Mouse (Mus musculus) adrenal gland, postnatal 36 days (tissue): ENCODE measurements around the gene Mfsd12. TPM values are rescaled to one million over a fixed set of nuclear protein-coding genes. Genes with fewer than 3 reads are reported as not detected.

Source experiments
- DNase-seq, 2 experiments: peaks; one replicate each; pipeline ENCODE4 v3.0.0; 2021; ENCODE audit warnings: mixed read lengths in 1 of 2
- total RNA-seq, 2 experiments: library from RNA; stranded (reverse); gene quantifications; 2 replicates each; pipeline ENCODE4 v1.2.3; 2021

The Mfsd12 gene
- total RNA-seq, 2 experiments from 2014 or later: 16.7 to 22.7 TPM

DNA sequence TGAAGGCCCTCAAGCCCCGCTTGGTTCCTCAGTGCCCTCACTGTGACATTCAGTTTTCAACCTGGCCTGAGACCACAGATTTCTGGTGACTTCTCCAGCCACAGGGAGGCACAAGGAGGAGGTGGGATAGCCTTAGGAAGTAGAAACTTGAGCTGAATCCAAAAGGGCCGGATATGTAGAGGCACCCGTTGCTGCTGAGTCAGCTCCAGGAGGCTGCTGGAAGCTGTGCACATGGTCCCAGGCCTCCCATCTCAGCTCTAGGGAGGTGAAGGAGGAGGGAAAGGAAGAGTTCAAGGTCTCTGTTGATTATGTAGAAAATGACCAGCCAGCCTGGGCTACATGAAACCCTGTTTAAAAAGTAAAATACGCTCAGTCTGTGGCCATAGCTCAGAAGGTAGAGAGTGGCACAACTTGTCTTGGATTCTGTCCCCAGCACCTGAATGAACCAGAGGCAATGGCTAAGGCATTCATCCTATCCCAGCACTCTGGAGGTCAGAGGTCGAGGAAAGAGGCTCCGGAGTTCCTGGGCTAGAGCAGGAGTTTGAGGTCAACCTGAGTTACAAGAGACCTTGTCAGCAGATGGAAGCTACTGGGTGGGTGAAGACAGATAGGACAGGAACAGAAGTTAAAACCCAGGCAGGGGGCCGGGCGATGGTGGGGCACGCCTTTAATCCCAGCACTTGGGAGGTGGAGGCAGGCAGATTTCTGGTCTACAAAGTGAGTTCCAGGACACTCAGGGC lies 2.4 kb upstream of the Mfsd12 start:
- DNase-seq: no peak

DNA sequence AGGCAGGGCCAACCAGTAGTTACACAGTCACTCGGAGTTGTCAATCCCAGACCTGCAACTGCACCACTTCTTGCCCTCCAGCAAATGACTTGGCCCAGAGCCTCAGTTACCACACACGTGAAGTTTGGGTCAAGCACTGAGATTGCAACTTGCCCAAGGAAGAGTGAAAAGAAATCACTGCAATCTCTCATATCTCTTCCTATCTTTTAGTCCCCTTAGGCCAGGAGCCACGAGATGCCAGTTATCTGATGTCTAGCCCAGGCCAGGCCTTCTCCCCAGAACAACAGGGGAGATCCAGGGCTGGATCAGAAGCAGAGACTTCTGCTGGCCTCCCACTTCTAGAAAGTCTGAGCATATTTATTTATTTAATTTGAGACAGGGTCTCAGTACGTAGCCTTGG lies 1.8 kb upstream of the Mfsd12 start:
- DNase-seq: no peak

DNA sequence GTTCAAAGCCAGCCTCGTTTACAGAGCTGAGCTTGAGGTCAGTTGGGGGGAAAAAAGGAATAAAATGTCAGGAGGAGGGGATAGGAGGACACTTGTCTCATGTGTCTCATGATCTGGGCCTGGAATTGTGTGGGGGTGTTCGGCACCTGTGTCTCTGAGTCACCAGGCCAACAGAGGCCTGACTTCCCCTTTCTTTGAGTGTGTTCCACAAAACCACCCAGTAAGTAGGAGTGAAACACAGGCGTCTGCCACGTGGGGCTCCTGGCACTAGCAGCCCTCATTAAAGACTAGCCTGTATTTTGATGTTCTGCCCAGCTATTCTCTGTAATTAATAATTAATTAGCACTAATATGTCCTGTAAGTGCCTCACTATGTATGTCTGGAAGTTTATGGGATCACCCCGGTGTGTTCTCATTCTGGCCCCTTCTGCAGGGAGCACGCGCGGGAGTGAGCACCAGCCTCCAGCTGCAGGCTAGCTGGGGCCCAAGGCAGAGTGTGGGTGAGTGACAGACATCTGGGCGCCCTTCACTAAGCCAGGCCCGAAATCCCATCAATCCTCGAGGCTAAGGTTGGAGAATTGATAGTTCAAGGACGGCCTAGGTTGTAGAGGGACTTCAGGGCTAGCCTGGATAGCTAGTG lies 820 bp upstream of the Mfsd12 start:
- DNase-seq: no peak

DNA sequence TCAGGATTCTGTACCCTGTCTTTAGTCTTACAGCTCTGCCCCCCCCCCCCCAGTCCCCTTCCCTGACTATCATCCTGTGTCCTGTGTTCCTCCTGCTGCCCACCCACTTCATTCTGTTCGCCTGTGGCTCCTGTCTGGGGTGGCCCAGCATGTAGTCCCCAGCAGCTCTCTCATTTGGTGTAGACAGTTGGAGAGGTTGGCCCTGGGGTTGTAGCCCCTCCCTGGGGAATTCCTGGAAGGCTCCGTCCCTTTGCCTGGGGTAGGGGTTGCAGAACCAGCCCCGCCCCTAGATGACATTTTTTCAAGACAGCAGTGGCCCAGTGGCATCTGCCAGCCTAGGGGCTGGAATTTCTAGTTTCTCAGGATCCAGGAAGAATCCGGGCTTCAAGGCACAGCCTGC lies 918 bp downstream of the Mfsd12 start:
- no peak for DNase-seq

DNA sequence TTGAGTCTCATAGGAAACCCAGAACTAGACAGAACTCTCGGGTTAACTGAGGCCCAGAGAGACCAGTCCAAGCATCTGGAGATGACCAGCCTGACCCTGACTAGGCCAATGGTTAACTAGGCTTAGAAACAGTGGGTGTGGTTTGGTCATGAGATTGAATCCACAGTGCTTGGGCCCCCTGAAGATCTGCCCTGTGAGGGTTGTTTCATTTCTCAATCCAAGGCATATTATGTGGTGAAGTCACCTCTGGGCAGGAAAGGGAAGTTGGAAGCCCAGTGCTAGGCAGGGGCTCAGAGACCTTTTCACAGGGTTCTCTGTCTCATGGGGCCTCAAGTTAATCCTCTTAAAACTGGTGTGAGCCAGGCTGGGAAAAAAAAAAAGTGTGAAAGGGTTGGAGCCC lies 1.6 kb downstream of the Mfsd12 start:
- DNase-seq: no peak

DNA sequence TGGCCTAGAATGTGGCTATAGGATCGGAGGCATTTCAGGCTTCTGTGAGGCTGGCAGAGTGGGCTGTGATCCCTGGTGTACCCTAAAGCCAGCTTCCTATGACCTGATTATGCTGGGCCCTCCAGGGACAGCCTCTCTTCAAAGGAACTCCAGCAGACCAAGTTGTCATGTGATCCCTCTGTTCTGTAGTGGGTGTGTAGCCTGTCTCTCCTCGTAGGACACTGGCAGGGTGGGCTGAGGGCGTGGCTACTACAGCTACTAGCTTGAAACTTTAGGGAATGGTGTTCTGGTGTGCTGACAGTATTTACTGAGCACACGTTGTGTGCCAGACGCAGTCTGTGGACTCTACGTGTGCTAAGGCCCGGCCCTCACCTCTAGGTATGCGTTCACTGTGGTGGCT lies 3.4 kb downstream of the Mfsd12 start:
- no peak for DNase-seq

DNA sequence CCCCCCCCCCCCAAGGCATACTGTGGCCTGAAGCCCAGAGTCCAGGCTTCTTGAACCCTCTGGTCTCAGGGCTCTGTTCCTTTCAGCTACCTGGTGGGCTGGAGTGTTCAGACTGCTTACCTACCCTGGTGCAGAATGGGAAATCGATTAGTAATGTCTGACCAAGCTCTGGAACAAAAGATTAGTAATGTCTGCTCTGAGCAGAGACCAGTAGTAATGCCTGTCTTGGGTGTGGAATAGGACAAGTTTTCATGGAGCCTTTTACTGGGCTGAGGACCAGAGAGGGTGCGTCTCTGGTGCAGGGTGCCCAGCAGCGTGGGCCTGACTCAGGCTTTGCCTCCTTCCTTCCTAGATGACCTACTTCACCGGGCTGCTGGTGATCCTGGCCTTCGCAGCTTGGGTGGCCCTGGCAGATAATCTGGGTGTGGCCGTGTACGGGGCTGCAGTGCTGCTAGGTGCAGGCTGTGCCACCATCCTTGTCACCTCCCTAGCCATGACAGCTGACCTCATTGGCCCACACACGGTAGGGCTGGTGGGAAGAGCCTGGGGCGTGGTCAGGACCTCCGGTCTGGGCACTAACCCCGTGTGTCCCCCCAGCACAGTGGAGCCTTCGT lies 5.2 kb downstream of the Mfsd12 start:
- DNase-seq: no peak

DNA sequence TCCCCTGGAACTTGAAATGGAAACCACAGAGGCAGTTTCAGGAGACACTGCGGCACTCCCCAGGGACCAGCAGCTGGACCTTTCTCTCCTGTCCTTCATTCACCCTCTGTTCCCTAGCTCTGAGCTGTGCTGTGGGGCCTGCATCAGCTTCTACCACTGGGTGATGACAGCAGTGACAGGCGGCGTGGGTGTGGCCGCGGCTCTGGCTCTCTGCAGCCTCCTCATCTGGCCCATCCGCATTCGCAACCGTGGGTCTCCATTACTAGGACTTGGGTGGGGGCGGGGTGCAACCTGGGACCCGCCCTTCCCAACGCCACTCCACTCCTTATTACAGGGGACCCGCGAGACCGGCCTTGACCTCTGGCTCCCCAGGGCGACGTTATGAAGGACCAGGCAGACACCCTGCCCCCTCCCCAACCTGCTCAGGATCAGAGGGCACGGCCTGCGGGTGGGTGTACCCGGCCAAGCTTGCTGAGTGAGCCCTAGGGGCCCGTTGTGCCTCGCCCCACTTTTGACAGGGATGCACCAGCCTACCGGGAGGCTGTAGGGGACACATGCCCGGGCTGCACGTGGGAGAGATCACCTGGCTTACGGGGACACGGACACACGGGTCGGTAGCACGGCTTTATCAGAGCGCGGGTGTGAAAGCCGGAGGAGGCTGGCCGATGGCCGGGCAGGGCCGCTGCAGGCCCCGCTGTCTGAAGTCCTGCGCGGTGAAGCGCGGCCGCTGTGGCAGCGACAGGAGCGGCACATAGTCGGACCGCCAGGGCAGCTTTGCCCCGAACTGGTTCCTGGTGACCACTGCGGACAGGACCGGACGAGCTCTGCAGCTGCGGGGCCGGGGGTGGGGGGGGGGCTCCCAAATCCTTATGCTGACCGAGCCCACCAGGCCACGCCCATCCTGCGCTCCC lies 6.4 kb downstream of the Mfsd12 start:
- peak in 1 of 2 experiments; percentile 55 for DNase-seq

DNA sequence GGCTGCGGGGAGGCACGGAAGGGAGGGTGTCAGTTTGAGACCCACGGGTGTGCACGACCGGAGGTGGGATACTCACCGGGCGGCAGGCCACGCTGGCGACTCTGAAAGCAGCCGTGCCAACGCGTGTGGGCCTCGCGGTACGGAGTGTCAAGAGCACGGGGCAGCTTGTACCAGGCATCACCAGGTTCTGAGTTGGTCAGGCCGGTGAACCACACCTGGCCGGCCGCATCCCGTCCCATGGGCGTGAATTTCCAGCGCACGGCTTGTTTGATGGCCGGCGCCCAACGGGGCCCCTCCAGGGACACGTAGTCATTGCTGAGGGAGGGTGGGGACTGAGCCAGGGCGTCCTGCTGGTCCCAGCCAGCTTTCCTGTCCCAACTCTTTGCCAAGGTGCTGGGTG lies 7.4 kb downstream of the Mfsd12 start:
- peak in 1 of 2 experiments; percentile 63 for DNase-seq

DNA sequence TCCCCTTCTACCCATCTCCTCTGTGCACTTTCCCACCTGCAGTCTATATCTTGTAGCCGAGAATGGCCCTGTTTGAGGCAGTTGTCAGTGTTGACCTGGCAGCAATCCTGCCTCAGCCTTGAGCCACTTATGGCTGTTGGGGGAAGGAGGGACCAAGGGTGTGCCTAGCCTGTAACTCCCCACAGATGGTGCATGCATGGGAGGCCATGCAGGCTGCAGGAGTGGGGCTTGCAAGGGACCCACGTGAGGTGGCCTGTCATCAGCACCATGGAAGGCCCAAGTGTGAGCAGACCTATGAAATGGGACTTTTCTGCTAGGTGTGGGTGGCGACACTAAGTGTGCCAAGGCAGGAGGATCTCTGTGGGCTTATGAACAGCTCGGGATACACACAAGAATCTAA lies 7.8 kb downstream of the Mfsd12 start:
- DNase-seq: peak in 1 of 2 experiments; percentile 54

DNA sequence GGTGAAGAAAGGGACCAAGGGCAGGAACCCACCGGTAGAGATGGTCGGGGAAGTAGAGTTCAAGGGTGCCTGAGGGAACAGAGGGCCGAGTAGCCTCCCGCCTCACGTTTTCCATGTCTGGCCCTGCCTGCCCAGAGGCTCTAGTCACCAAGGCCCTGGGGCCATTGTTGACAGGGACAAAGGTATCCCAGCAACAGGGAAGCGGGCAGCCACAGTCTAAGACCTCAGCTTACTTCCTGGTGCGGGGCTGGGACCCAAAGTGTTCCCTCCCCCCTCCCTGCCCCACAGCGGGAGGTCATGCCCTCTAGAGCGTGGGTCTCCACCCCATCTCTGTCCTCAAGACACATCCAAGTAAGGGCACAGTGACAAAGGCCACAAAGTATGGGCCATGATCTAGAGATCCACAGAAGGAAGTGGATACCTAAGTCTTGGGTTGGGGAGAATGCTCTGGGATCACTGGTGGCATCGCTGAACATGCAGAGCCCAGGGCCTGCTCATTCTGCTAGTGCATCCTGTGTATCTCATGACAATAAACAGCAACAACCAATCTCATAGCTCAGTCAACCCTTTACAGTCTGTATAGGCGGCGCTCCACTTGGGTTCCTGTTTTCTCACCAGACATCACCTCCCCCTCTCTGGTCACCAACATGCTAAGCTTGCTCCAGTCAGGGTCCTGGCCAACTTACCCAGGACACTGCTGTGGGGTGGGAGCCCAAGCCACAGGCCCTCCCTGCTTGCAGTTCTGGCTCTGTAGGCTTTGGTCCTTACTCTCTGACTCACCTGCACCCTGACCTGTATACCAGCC lies 8.6 kb downstream of the Mfsd12 start, which contains the start of gene 4930404N11Rik:
Gene 4930404N11Rik, minus strand, starts transcription at position 145 of the 805 bp plus-strand sequence.
- DNase-seq: no peak

DNA sequence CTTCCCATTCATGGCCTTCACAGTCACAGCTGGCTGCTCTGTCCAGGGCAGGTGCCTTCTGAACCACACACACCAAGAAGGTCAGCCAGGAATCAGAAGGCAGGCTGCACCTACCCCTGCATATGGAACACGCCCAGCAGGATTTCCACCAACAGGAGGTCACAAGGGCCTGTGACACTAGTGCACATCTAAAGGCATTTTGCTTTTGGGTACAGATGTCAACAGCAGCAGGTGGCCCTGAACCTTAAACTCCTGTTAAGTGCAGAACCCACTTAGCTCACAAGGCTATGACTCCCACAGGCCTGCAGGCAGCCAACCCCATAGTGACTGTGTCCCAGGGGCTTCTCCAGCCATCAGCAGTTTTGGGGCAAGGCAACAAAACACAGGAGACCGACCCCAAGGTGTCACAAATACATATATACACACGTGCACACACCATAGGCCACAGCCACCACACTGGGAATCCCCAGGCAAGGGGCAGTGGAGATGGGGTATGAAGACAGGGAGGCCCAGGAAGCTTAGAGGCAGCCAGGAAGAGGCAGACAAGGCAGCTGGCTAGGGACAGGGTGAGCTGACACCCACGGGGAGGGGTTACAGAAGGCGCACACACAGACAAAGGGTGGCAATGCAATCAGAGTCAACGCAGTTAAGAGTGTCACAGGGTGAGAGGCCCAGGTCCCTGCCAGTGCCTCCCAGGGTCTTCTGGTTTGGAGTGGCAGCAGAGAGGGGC lies 9.4 kb downstream of the Mfsd12 start:
- DNase-seq: no peak

DNA sequence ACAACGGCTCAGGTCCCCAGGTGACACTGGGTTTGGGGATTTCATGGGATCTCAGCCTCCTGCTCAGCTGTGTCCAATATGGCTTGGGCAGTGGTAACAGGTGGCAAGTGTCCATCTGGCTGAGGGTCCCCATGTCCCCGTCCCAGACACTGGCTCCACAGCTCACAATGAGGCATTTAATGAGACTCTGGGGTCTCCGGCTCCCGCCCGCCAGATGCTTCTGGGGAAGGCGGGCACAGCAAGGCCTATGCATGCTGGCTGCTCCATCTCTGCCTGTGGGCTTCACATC lies 9.9 kb downstream of the Mfsd12 start:
- DNase-seq: no peak

DNA sequence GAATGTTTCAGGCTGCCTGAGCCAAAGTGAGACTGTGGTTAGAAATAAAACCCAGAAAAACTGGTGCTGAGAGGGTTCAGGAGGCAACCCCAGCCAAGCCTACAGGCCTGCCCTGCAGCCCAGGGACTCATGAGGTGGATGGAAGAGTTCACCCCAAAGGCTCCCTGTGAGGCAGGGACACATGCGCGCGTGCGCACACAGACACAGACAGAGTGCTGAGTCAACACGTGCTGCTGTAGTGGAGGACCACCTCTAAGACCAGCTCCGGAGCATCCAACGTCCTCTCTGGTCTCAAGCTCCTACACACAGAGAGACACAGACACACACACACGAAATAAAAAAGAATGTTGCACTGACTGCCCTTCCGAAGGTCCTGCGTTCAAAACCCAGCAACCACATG lies 18.0 kb downstream of the Mfsd12 start:
- DNase-seq: no peak

DNA sequence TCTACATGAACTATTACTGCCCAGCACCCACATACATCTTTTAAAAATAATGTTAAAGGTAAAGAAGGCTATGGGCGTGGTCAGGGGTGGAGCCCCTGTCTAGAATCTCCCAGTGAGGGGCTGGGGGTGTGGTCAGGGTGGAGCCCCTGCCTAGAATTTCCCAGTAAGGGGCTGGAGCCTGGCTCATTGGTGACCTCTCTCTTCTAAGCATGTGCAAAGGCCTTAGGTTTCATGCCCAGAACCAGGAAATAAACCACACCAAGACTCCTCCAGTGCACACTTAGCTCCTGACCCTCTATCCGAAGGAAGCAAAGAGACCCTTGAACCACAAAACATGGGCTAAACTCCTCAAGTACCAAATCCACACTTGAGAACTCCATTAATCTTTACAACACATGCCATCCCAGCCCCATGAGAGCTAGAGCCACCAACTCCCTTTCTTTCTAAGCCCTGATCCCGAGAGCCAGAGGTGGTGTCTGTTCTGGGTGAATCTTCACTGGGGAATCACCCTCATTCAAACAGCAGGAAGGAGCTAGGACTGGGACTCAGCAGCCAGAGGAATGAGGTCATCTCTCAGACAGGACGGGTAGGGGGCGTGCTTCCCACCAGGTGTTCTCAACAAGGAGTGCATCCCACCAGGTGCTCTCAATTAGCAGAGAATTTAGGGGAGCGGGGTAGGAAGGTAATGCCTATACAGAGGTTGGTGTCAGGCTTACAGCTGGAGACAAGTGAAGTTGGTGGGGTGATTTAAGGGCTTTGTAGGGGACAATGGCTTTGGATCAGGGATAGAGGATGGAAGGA lies 19.5 kb downstream of the Mfsd12 start:
- no peak for DNase-seq

DNA sequence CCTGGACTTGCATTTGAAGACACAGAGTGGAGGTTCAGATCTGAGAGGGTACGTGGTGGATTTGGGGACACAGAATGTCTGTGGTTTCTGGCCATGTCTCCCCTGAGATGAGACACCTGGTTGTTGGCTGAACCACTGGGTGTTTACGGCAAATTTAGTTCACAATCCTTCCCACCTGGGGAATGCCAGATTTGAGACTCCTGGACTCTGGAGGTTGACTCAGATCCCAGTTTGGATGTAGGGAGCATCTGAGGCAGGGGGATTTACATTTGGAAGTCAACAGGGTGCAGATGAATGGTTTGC lies 20.0 kb downstream of the Mfsd12 start:
- no peak for DNase-seq

DNA sequence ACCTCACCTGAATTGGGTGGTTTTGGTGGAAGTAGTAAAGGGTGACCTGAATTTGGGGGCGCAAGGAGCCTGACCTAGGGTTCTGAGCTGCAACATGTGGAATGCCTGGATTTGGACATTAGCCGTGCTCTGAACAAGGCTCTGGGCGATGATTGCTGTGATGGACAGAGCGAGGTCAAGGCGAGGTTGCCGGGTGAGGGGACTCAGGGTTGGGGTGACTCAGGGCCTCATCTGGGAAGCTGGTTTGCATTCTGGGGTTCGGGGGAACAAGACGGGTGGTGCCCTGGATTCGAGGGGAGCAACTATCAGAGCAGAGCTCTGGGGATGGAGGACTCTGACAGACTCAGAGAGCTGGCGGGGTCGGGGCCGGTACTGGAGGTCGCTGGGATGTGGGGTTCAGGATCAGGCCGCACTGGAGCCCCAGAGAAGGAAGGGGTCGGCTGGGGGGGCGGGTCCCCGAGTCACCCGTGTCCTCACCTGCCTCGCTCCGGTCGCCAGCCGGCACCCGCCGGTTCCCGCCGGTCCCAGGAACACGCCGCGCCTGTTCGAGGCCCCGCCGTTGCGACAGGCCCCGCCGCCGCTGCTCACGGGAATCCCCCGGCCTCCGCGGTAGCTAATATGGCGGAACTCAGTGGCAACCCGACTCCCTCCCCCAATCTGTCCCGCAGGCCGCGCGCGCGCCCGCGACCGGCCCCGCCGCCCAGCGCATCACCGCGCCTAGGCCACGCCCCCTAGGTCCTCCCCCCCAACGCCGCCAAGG lies 20.7 kb downstream of the Mfsd12 start, which contains the start of gene Fzr1:
Gene Fzr1, minus strand, starts transcription at position 724 of the 760 bp plus-strand sequence.
- peak in 1 of 2 experiments; percentile 57 for DNase-seq

DNA sequence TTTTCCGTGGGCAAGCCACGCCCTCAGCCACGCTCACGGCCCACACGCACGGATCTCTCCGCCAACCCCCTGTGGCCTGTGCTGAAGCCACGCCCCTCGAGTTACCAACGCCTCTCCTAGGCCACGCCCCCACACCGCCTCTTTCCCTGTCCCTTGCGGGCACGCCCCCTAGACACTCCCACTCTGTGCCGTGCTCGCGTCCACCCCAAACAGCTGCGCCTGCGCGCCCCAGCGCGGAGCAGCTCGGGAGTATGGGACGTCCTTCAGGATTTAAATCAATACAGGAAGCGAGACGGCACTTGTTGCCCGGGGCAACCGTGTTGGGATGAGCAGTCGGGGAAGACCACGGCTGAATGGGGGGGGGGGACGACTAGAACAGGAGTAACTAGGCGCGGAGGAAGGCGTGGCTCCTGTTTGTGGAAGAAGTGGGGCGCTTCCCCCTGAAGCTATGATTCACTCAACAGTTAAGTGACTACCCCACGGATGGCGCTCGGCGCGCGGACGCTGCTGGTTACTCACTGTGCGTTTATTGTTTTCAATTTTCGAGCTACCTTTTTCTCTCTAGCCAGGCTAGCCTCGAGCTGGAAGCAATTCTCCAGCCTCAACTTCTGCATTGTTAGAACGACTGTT lies 21.4 kb downstream of the Mfsd12 start:
- DNase-seq: peak; percentile 100

DNA sequence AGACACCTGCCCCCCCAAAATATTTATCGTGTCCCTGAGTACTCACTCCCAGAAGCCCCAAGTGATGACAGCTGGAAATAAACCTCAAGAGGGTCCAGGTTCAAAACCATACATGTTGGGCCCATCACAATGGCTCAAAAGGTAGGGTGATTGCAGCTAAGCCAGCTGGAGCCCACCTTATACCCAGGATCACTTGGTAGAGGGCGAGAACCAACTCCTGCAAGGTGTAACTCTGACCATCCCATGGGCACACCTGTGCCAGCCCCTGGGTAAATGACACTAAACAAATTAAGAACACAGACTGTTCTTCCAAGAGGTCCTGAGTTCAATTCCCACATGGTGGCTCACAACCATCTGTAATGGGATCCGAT lies 21.9 kb downstream of the Mfsd12 start:
- DNase-seq: no peak
